Mouse (Mus musculus) heart, embryonic 16.5 days (tissue): ENCODE measurements around the gene Sf3a2. TPM values are rescaled to one million over a fixed set of nuclear protein-coding genes. Genes with fewer than 3 reads are reported as not detected.
A peak's percentile ranks its signal among the peaks of the same experiment; 100 is the strongest.

ENCODE experiments used
- ATAC-seq: fragments of 200-750 bp; cut with Nextera tagmentation; replicated peaks from 2 replicates; pipeline ENCODE4 v1.8.0; 2017; ENCODE audit warnings: moderate number of reproducible peaks; ENCODE audit not compliant: insufficient read depth, low FRiP score; ENCODE audit errors: extremely low read depth
- H3K27ac ChIP-seq: fragments of 300-500 bp; sonication (generic); 2 replicates; pipeline ENCODE4 v1.5.1; 2014; ENCODE audit warnings: mild to moderate bottlenecking, low read length, control low read depth, moderate library complexity
- H3K27me3 ChIP-seq: fragments of 300-500 bp; sonication (generic); 2 replicates; pipeline ENCODE4 v1.6.1; 2014; ENCODE audit warnings: low read length, mixed read lengths; ENCODE audit not compliant: control insufficient read depth, insufficient read depth
- H3K36me3 ChIP-seq: fragments of 300-500 bp; sonication (generic); 2 replicates; pipeline ENCODE4 v1.6.1; 2014; ENCODE audit not compliant: control insufficient read depth, insufficient read depth
- H3K4me1 ChIP-seq: fragments of 300-500 bp; sonication (generic); 2 replicates; pipeline ENCODE4 v1.6.1; 2014; ENCODE audit warnings: low read length, mixed read lengths; ENCODE audit not compliant: control insufficient read depth, insufficient read depth
- H3K4me2 ChIP-seq: fragments of 300-500 bp; sonication (generic); 2 replicates; pipeline ENCODE4 v1.6.1; 2014; ENCODE audit warnings: low read depth, mild to moderate bottlenecking, control low read depth, low read length
- H3K4me3 ChIP-seq: fragments of 300-500 bp; sonication (generic); 2 replicates; pipeline ENCODE4 v1.5.1; 2014; ENCODE audit warnings: mild to moderate bottlenecking, control low read depth, low read length
- H3K9ac ChIP-seq: fragments of 300-500 bp; sonication (generic); 2 replicates; pipeline ENCODE4 v1.6.1; 2014; ENCODE audit warnings: low read length, control low read depth
- H3K9me3 ChIP-seq: fragments of 300-500 bp; sonication (generic); replicated peaks from 2 replicates; pipeline ENCODE4 v1.6.1; 2016; ENCODE audit warnings: low read length; ENCODE audit not compliant: control insufficient read depth
- WGBS: fragments of 180-500 bp; shearing (Covaris S2); extraction: QIAGEN DNeasy Blood & Tissue Kit; methylation state at CpG from one replicate; pipeline ENCODE4 v1.1.7; 2014; 5-methylcytosine and 5-hydroxymethylcytosine counted together
- polyA plus RNA-seq: library from polyadenylated mRNA; unstranded; fragments of >200 nt; fragmentation: Nextera tagmentation; extraction: Ambion mirVana; gene quantifications from 2 replicates; pipeline ENCODE4 v1.2.1, GENCODE M21; 2015

Sf3a2 gene
- polyA plus RNA-seq, 1 experiment from 2014 or later: 47.7 TPM

DNA sequence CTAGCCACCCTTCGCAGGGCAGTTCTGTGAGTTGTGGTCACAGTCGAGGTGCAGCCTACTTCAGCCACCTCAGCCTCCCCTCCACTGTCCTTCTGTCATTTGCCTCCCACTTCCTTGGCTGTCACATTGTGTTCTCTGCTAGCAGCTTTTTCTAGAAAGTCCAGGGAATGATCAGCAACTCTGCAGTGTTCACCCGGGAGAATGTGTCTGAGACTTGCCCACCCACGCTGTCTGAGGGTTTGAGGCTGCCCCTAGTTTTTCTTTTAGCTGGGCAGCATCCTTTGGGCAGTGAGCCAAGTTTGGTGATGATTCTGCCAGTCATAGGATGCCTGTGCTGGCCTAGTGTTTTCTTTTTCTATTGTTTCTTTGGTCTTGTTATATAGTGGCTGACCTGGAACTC lies 41.0 kb upstream of the Sf3a2 start:
- H3K27ac ChIP-seq: peak overlapping the region; percentile 71
- H3K9me3 ChIP-seq: no peaks in the 10 kb centered on the region
- ATAC-seq: no peak
- peaks cover 72% of the 10 kb centered on the region for H3K4me1 ChIP-seq
- H3K27me3 ChIP-seq: no peaks in the 10 kb centered on the region
- H3K36me3 ChIP-seq: no peaks in the 10 kb centered on the region
- 46% methylated on average over 4 of the region's 4 CpGs for WGBS
- H3K4me3 ChIP-seq: peak overlapping the region; percentile 97
- peak overlapping the region; percentile 27; the same call in 1 of the 2 replicates for H3K9ac ChIP-seq
- peak overlapping the region; percentile 86 for H3K4me2 ChIP-seq

- Histone ChIP-seq H3K4me2 (peak overlapping the region; percentile 86; the same call in 1 of the 2 replicates), H3K27ac (peak overlapping the region; percentile 71), H3K4me1 (peaks cover 66% of the 10 kb centered on the region), H3K9ac (peak overlapping the region; percentile 55), H3K36me3 (no peaks in the 10 kb centered on the region), H3K9me3 (no peaks in the 10 kb centered on the region), H3K4me3 (0 out of 2 replicates have a peak overlapping the region, but pooled peaks have one; percentile 2), H3K27me3 (no peaks in the 10 kb centered on the region)
- WGBS: 26% methylated on average over 5 of the region's 5 CpGs
- ATAC-seq: peak; percentile 50; the same call in 1 of the 2 replicates
These were observed 40.3 kb upstream of the Sf3a2 start for GRCm38 (mm10) chr10:80757717-80758116.

DNA sequence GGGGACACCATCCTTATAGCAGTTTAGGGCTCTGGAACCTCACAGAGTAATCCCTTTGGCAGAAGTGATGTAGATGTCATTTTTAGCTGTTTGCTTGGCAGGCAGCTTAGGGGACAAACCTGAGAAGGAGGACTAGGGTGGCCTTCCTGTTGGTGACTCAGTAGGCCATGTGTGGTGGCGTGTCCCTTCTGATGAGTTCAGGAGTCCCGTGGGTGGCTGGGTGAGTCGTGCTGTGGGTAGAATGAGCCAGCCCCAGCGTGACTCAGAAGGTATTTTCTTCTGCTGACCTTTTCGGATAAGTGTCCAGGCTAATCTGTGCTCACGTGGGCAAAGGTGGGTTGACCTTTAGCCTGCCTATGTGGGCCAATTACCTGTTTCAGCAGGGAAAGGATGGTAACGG lies 39.3 kb upstream of the Sf3a2 start:
- peak overlapping the region; percentile 71 for H3K27ac ChIP-seq
- H3K27me3 ChIP-seq: no peaks in the 10 kb centered on the region
- no peak overlapping the region for H3K4me3 ChIP-seq
- whole genome bisulfite sequencing: 49% methylated on average over 7 of the region's 7 CpGs
- peak overlapping the region; percentile 55; the same call in 1 of the 2 replicates for H3K9ac ChIP-seq
- H3K4me2 ChIP-seq: no peak overlapping the region
- no peaks in the 10 kb centered on the region for H3K9me3 ChIP-seq
- ATAC-seq: no peak
- H3K4me1 ChIP-seq: peaks cover 68% of the 10 kb centered on the region
- H3K36me3 ChIP-seq: no peaks in the 10 kb centered on the region

DNA sequence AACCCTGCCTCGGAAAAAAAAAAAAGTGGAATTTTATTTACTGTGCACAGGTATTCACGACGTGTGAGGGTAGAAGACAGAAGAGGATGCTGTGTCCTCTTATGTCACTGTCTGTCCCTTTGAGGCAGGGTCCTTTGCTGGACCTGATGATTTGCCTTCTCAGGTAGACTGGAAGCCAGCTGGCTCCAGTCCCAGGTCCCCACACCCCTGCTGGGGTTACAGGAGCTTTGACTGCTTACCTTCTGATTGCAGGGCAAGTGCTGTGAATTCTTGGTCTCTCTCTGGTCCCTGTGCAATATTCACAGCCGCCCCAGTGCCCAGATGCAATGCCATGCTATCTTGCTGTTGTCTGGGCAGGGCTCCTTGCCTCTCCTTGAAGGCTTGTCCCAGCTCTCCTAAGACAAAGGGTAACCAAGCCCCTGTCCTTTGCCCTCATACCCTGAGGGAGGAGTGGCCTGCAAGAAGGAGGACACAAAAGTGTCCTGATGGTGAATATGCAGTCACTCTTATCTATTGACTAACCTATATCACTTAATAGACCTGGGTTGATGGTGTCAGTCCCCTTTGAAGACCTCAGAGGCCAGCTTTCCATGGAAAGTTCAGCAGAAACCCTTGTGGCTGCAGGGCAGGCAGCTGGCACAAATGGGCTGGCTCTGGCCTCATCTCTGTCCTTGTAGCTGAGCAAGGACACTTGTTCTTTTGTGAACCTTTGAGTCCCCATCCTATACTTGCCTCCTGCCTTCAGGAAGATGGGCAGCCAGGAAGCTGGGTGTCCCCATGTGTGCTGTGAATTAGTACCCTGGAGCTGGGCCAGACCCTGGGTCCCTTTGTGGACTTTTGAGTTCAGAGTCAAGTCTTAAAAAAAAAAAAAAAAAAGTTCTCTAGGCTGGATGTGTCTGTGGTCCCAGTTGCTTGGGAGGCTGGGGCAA lies 37.1 kb upstream of the Sf3a2 start:
- ATAC-seq: no peak
- H3K4me3 ChIP-seq: no peak overlapping the region
- no peaks in the 10 kb centered on the region for H3K27me3 ChIP-seq
- H3K27ac ChIP-seq: peak overlapping the region; percentile 3; the same call in 1 of the 2 replicates
- H3K4me1 ChIP-seq: peaks cover 64% of the 10 kb centered on the region
- no peaks in the 10 kb centered on the region for H3K9me3 ChIP-seq
- whole genome bisulfite sequencing: 79% methylated on average over 4 of the region's 4 CpGs
- H3K36me3 ChIP-seq: peaks cover 8% of the 10 kb centered on the region
- H3K4me2 ChIP-seq: no peak overlapping the region
- no peak overlapping the region for H3K9ac ChIP-seq

GRCm38 (mm10) chr10:80761821-80762220 lies 36.2 kb upstream of the Sf3a2 start:
- Histone ChIP-seq H3K27me3 (no peaks in the 10 kb centered on the region), H3K4me3 (no peak overlapping the region), H3K36me3 (peaks cover 17% of the 10 kb centered on the region), H3K4me1 (peaks cover 64% of the 10 kb centered on the region), H3K9me3 (no peaks in the 10 kb centered on the region), H3K27ac (no peak overlapping the region), H3K9ac (no peak overlapping the region), H3K4me2 (no peak overlapping the region)
- no peak for ATAC-seq
- 73% methylated on average over 3 of the region's 3 CpGs for WGBS

DNA sequence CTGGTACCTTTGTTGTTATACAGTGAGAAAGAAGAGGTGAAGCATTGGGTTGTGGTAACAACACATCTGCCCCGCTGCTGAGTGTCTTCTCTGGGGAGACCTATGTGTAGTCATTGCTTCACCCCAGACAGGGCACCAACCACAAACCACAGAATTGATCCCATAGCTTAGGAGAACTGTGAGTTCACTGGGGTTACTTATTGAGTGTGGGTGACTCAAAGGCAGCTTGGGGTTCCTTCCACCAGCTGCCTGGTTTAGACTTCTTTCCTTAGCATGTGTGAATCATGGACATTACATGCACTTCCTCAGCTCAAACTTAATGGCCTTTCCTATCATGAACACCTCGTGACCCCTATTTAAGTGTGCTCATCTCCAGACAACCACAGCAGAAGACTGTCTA lies 34.5 kb upstream of the Sf3a2 start:
- no peak overlapping the region for H3K4me2 ChIP-seq
- H3K27ac ChIP-seq: no peak overlapping the region
- no peaks in the 10 kb centered on the region for H3K27me3 ChIP-seq
- ATAC-seq: no peak
- H3K9ac ChIP-seq: no peak overlapping the region
- 87% methylated on average over 2 of the region's 2 CpGs for WGBS
- peaks cover 48% of the 10 kb centered on the region for H3K4me1 ChIP-seq
- H3K4me3 ChIP-seq: no peak overlapping the region
- peaks cover 30% of the 10 kb centered on the region for H3K36me3 ChIP-seq
- no peaks in the 10 kb centered on the region for H3K9me3 ChIP-seq

DNA sequence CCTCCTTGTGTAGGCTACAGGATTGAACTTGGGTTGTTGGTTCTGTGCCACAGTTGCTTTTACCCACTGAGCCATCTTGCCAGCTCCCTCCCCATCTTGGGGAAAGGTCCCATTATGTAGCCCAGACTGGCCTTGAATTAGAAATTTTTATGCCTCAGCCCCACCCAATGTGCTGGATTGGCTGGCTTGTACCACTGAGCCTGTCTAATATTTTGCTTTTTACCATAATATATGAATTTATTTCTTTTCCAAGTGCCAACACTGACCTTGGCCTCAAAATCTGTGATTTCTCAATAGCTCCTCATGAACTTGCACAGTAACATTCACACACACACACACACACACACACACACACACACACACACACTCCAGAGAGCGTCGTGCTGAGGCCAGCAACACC lies 32.3 kb upstream of the Sf3a2 start:
- Histone ChIP-seq H3K4me3 (no peak overlapping the region), H3K27ac (peak overlapping the region; percentile 34; the same call in 1 of the 2 replicates), H3K9me3 (no peaks in the 10 kb centered on the region), H3K9ac (no peak overlapping the region), H3K36me3 (peaks cover 41% of the 10 kb centered on the region), H3K27me3 (no peaks in the 10 kb centered on the region), H3K4me2 (no peak overlapping the region), H3K4me1 (peaks cover 27% of the 10 kb centered on the region)
- ATAC-seq: no peak
- 77% methylated on average over 2 of the region's 2 CpGs for WGBS

DNA sequence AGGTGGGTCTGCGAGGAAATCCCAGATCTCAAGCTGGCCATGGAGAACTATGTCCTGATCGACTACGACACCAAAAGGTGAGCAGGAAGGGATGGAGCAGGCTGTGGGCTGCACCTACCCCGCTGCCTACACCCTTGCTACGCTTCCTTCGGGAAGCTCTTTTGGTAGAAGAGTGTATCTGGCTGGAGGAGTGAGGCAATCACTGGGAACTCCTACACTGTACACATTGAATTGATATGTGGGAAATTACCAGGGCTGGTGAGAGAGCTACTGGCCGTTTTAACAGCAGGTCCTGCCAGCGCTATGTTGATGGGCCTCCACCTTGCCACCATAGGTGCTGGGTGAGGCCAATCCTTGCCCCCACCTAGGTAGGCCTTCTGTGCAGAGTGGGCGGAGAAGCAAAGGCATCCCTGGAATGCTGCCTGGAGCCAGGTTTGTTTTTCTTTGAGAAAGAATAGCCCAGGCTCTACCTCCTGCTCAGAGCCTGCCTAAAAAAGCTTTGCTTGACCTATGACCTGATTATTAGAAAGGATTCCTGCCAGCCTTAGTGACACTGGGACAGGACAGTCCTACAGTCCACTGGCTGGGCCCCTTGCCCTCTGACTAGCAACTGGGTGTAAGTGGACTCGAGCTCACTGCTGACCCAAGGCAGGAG lies 31.7 kb upstream of the Sf3a2 start:
- H3K9me3 ChIP-seq: no peaks in the 10 kb centered on the region
- H3K9ac ChIP-seq: peak overlapping the region; percentile 6; the same call in 1 of the 2 replicates
- WGBS: 60% methylated on average over 10 of the region's 10 CpGs
- no peak for ATAC-seq
- H3K4me1 ChIP-seq: peaks cover 22% of the 10 kb centered on the region
- peaks cover 42% of the 10 kb centered on the region for H3K36me3 ChIP-seq
- peak overlapping the region; percentile 34; the same call in 1 of the 2 replicates for H3K27ac ChIP-seq
- no peaks in the 10 kb centered on the region for H3K27me3 ChIP-seq
- H3K4me2 ChIP-seq: no peak overlapping the region
- H3K4me3 ChIP-seq: no peak overlapping the region

- Histone ChIP-seq H3K9ac (no peak overlapping the region), H3K4me1 (peaks cover 18% of the 10 kb centered on the region), H3K4me3 (no peak overlapping the region), H3K36me3 (peaks cover 55% of the 10 kb centered on the region), H3K27me3 (no peaks in the 10 kb centered on the region), H3K27ac (no peak overlapping the region), H3K9me3 (no peaks in the 10 kb centered on the region), H3K4me2 (no peak overlapping the region)
- ATAC-seq: no peak
- WGBS: 82% methylated on average over 6 of the region's 6 CpGs
These were observed 29.6 kb upstream of the Sf3a2 start for GRCm38 (mm10) chr10:80768365-80768764.
